Mouse (Mus musculus) kidney, postnatal 14 days (tissue): ENCODE measurements around the gene Rsbn1l.

Experiments
- DNase-seq: peaks from one replicate; pipeline ENCODE4 v3.0.0; 2022; ENCODE audit warnings: mixed read lengths

The Rsbn1l gene

GRCm38 (mm10) chr5:20956298-20956697, at the start of gene Rsbn1l:
TSS of gene Rsbn1l (minus strand) at chr5:20956398.
- no peak for DNase-seq

- DNase-seq: no peak
Observed at GRCm38 (mm10) chr5:21002723-21003122, 46.5 kb upstream of the Rsbn1l start.

DNA sequence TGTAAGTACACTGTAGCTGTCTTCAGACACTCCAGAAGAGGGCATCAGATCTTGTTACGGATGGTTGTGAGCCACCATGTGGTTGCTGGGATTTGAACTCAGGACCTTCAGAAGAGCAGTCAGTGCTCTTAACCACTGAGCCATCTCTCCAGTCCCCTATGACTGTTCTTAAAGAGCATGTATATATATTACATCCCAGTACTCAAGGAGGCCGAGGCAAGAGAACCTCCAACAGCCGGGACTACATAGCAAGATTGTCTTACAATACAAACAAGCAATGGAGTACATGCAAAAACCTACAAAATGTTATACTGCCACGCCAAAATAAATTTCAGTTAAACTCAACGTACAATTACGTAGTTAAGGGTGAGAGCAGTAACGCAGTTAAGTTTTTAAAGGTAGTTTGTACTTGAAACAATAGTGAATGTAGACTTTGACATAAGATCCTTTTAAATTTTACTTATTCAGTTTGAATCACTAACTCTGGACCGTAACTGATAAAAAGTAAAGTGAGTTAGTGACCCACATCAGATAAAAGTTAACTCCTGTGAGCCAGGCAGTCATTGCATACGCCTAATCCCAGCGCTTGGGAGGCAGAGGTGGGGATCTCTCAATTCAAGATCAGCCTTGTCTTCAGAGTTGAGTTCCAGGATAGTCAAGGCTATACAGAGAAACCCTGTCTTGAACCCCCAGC, 45.6 kb upstream of the Rsbn1l start:
- no peak for DNase-seq

GRCm38 (mm10) chr5:20998427-20998826, 42.2 kb upstream of the Rsbn1l start:
- DNase-seq: no peak

GRCm38 (mm10) chr5:20997555-20997954, 41.4 kb upstream of the Rsbn1l start:
- DNase-seq: no peak

DNA sequence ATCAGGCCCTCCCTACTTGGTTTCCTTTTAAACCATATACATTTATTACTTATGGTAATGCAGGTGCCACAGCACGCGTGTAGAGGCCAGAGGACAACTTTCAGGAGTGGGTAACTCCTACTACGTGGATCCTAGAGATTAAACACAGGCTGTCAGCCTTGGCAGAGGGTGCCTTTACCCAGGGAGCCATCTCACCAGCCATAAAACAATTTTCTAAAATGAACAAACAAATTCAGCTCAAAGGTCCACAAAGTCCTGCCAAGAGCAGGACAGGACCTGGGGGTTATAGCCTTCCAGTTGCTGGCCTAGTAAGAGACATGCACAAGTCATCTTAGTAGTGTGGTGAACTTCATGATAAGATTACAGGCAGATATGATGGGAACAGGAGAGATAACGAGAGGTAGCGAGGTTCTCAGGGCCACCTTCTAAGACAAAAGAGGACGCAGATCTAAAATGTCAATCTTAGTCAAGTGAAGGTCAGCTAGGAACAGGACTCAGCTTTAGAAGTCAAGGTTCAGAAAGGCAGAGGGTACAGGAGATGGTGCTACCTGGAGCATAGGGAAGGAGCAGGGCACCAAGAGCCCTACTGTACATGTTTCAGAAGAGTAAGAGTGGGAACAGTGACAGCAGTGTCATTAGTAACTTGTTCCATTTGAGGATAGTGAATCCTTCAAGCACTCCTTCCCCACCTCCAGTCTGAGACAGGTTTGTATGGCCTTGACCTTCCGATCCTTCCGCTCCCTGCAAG, 34.0 kb upstream of the Rsbn1l start:
- DNase-seq: no peak

- peak; percentile 30 for DNase-seq
Observed at GRCm38 (mm10) chr5:20986271-20986670, 30.1 kb upstream of the Rsbn1l start.

DNA sequence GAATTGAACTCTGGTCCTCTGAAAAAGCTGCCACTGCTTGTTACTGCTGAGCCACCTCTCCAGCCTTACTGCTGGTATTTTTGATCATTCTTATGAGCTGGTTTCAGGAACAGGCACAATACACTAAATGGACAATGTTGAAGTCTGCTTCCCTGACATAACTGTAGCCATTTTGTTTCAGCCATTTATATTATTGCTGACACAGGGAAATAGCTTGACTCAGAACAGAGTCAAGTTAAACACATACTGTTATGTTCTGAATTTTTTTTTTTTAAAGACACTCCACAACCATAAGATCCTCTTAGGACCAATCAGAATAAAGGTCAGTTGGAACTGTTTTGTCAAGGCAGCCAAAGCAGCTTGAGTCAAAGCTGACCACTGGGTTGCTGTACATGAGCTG, 27.3 kb upstream of the Rsbn1l start:
- no peak for DNase-seq

DNA sequence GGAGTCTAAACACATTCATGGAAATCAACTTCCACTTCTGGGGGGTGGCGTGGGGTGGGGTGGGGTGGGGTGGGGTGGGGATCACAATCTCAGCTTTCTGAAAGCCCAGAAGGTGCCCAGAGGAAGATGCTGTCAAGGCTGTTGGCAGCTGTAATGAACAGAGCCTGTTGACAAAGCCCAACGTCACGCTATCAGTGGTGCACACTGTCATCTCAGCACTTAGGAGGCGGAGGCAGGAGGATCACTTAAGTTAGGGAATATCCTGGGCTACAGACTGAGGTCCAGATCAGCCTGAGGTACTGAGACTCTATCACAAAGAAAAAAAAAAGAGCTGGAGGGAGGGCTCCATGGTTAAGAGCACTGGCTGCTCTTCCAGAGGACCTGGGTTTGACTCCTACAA, 18.5 kb upstream of the Rsbn1l start:
- DNase-seq: no peak

DNA sequence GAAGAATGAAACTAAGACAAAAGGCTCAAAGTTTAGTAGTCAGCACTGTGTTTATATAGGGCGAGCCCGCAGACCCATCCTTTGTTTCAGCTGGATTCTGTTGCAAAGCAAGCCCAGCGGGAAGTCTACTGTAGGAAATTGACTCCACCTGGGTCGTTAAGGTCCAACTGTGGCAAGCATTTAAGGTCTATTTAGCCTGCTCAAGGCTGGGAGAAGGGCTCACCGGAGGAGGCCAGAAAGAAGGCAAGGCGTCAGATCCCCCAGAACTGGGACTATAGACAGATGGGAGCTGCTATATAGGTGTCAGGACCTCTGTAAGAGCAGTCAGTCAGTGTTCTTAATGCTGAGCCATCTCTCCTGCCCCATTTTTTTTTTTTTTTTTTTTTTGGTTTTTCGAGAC, 17.8 kb upstream of the Rsbn1l start:
- no peak for DNase-seq

GRCm38 (mm10) chr5:20973069-20973468, 16.9 kb upstream of the Rsbn1l start:
- no peak for DNase-seq

DNA sequence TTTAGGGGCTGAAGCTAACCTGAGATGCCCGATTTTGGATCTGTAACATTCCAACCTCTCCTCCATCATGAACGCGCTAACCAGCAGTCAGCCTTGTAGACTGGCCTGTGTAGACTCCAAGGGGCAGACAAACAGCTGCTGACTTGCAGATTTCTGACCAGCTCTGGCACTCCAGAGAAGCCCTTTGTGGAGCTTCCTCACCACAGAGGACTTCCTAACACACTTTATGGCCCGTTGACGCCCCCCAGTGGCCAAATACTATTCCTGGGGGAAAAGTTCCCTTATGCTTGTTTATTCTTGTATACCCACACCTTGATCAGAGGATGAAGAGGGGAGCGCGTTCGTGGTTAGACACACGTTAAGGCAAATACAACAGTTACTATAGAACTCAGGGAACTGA, 12.8 kb upstream of the Rsbn1l start:
- peak; percentile 65 for DNase-seq

- DNase-seq: no peak
Observed at GRCm38 (mm10) chr5:20968493-20968892, 12.3 kb upstream of the Rsbn1l start.

DNA sequence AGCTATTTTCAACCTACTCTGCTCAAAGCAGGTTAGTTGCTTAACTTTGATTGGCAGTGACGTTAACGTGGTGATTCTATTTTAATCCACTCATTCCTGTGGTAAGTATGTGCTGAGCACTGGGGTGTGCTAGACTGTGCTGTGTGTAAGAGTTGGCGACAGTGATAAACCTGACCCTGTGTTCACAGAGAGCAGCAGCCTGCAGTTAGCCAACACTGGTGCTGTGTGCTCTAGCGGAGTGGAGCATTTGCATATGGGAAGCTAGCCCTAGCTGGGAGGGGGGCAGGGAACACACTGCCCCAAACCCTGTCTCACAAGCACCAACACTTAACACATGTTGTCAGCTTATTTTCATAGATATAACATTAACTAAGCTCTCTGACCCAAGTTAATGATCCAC, 11.7 kb upstream of the Rsbn1l start:
- peak; percentile 75 for DNase-seq

- DNase-seq: no peak
Observed at GRCm38 (mm10) chr5:20964446-20964845, 8.2 kb upstream of the Rsbn1l start.

- DNase-seq: no peak
Observed at GRCm38 (mm10) chr5:20963295-20963694, 7.1 kb upstream of the Rsbn1l start.

DNA sequence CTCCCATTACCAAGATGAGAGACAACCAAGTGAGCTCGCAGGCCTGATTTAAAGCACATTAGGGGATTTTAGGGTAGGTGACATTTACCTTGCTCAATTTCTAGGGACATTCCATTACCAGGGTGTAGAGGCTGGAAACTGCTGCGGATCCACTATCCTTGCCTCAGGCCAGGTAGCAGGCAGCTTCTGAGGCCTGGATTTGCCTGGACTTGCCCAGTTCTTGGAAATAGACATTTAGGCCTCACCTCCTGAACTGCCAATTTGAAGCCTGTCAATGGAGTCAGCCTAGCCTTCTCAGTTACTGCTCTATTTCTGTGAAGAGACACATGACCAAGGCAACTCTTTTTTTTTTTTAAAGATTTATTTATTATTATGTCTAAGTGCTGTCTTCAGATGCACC, 4.7 kb upstream of the Rsbn1l start:
- DNase-seq: no peak

DNA sequence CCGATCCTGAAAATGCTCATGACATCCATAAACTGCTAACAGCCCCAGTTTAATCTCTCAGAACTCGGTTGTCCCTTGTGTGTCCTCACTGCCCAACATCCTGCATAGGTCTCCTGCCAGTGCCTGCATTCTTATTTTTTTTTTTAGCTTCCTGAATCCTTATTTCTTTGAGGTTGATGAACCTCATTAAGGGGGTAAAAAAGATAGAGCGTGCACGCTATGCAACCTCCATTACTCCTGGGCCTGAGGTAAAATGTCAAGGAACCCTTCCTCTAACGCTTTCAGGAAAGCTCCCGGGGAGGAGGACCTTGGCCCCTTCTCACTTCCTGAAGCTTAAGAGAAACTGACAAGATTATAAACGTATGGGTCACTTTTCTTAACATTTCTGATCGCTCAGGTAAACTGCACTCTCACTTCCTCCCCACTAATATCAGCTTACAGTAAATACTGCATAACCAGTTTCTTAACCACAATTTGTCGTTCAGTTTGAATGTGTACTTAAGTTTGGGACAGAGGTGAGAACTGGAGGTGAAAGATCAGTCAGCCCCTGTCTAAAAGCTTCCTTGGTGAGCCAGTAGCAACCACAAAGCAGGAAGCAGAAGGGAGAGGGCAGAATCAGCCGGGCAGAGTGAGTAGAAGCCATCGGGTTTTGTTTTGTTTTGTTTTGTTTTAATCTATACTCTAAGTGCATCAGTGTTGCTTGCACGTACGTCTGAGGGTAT, 923 bp downstream of the Rsbn1l start:
- DNase-seq: no peak

DNA sequence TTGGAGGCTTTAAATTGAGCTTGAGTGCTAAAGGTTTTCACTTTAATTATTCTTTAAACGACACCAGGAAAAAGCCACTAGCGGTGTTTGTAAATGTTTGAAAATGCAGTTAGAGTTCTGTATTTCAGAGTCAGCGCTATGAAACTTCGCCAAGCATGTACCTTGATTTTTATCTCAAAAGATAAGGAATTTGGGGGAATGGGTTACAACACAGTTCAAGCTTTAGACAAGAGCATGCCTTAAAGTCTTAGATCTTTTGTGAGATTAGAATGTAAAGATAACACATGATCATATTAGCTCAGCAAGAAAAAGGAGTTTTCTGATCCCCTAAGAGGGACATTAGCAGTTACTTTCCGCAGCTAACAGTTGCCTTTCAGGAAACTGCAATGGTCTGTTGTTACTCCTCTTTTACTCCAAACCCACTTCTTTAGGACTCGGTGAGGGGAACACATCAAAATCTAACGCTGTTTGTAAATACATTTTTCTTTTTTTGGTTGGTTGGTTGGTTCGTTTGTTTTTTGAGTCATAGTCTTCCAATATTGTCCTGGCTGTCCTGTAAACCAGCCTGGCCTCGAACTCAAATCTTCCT, 3.8 kb downstream of the Rsbn1l start:
- DNase-seq: no peak

DNA sequence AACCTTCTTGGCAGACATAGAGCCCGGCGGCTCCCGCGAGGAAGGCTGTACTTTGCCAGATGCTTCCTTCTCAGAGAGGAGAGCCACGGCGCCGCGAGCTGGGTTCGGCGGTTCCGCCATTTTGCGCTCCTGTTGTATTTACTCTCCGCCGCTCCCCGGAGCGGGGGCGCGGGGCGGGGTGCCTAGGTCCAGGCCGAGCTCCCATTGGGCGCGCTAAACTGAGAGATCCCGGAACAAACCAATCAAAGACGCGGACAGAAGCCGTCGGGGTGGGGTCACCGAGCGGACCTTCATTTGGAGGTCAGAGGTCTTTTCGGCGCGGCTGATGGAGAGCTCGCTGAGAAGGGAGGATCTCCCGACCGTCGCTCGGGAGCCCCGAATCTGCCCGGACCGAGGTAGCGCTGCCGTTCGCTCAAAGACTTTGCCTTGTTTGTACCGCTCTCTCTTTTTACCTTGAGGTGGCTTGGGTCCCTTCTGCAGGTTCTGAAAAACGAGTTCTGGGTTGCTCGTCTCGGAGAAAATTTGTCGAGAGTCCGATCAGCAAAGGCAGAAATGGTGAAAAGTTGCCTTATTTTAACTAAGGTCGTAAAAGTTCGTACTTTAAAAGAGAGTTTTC, 4.4 kb downstream of the Rsbn1l start:
- DNase-seq: peak; percentile 97

- DNase-seq: peak; percentile 66
Observed at GRCm38 (mm10) chr5:20950855-20951650, 5.1 kb downstream of the Rsbn1l start.

GRCm38 (mm10) chr5:20950516-20950854, 5.7 kb downstream of the Rsbn1l start:
- no peak for DNase-seq
